In the genomic region with DNA sequence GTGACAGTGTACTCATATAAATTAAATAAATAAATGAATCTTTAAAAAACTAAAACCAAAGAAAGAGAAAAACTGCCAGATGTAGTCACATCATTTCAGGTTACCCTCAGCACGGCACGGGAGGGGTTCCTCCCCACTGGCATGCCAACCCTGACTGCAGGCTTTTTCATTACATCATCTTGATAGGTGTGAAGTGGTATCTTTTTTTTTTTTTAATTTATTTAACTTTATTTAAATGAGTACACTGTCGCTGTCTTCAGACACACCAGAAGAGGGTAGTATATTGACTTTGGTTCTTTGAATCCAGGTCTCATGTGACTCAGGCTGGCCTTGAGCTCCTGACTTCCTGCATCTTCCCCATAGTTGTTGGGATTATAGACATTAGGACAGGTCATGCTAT, we compare ENCODE assay signal across 10 mouse cellular contexts.
"Had no signal": no experiment of that assay in that cellular context is flagged by ENCODE, and none has a peak within 500 bp of the region (broad histone marks: within the 10 kb centered on the region; RNA-seq: fewer than 3 reads in every experiment).

No protein-coding gene starts in this region.

- H3K27ac ChIP-seq: kidney, postnatal 0 days; limb, embryonic 15.5 days; midbrain, embryonic 12.5 days had no signal

- H3K36me3 ChIP-seq: midbrain, embryonic 12.5 days had no signal

- H3K4me1 ChIP-seq: limb, embryonic 15.5 days; midbrain, embryonic 12.5 days had no signal

- DNase-seq: kidney, adult 11 months; layer of hippocampus, adult 9-11 months; layer of hippocampus, postnatal 36 days; lung, embryonic 14.5 days; lung, postnatal 10 days; right cerebral cortex, postnatal 25 days had no signal

- H3K4me2 ChIP-seq: limb, embryonic 15.5 days; lung, embryonic 14.5 days; midbrain, embryonic 12.5 days had no signal

- H3K27me3 ChIP-seq: limb, embryonic 15.5 days; megakaryocyte, embryonic 14.5 days; midbrain, embryonic 12.5 days had no signal

- H3K4me3 ChIP-seq: limb, embryonic 15.5 days; megakaryocyte, embryonic 14.5 days; midbrain, embryonic 12.5 days had no signal

- H3K9ac ChIP-seq: limb, embryonic 15.5 days; lung, embryonic 14.5 days; midbrain, embryonic 12.5 days had no signal

- H3K9me3 ChIP-seq: limb, embryonic 15.5 days; megakaryocyte, embryonic 14.5 days; midbrain, embryonic 12.5 days had no signal
